Mouse (Mus musculus): Measurements from ENCODE around the gene Catsperg2. TPM values are rescaled to one million over a fixed set of nuclear protein-coding genes. Genes with fewer than 3 reads are reported as not detected.
"Not testable (repeated sequence)": the region's sequence is repeated elsewhere in the genome, so short reads cannot be mapped to it uniquely, and the experiment has no call there.

Gene Catsperg2
- not detected in 2 replicates for polyA plus RNA-seq (2015; fragmentation: Nextera tagmentation; extraction: Ambion mirVana)

DNA sequence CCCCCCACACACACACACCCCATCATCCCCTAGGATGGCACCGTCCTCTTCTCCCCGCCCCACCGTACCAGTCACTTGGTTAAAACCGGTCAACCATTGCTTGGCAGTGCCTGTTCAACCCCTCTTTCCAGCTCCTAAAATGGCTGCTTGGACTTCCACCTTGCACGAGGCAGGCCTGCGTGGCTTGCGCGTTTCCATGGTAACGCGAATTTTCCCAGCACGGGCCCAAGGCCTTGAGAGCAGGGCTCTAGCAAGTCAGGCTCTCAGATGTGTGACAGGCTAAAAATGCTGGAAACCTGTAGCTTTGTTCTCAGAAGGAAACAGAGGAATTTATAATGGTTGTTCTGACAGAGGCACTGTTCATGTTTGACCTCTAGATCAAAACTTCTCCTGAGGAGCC, at the start of gene Catsperg2:
Gene Catsperg2 (minus strand): TSS at position 173 of the 400 bp plus-strand sequence.
- ATAC-seq (replicated peaks; ENCODE audit: low FRiP score, low read depth); H3K4me3 ChIP-seq (replicated peaks; ENCODE audit: low read depth, low read length); H3K4me2 ChIP-seq (ENCODE audit: low read length): not testable (repeated sequence)

DNA sequence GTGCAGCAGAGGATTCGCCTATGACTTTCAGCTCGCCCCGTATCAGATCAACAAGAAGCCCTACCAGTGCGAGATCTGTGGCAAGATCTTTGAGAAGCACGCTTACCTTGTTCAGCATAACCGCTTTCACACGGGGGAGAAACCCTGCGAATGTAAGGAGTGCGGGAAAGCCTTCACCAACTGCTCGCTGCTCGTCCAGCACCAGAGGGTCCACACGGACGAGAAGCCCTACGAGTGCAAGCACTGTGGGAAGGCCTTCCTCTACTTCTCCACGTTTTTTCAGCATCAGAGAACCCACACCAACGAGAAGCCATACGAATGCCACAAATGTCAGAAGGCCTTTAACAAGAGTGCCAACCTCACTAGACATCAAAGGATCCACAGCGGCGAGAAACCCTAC, 49.7 kb upstream of the Catsperg2 start:
- no peak overlapping the region for H3K9ac ChIP-seq (ENCODE audit: low read depth, low read length)
- no peaks in the 10 kb centered on the region for H3K9me3 ChIP-seq (replicated peaks; ENCODE audit: low read length)
- 95% methylated on average over 19 of the region's 19 CpGs for WGBS
- TF ChIP-seq CTCF (IDR thresholded peaks at IDR 0.05; ENCODE audit: low read depth): no peak
- H3K4me2 ChIP-seq (ENCODE audit: low read length): no peak overlapping the region
- ATAC-seq (replicated peaks; ENCODE audit: low FRiP score, low read depth) (no peak), DNase-seq (ENCODE audit: low spot score) (no peak)
- no peaks in the 10 kb centered on the region for H3K27me3 ChIP-seq (ENCODE audit: insufficient read depth, low read length)
- H3K4me1 ChIP-seq (replicated peaks; ENCODE audit: insufficient read depth, low read length): no peaks in the 10 kb centered on the region
- no peak overlapping the region for H3K4me3 ChIP-seq (replicated peaks; ENCODE audit: low read depth, low read length)
- H3K27ac ChIP-seq: no peak overlapping the region
- peaks cover 54% of the 10 kb centered on the region for H3K36me3 ChIP-seq (ENCODE audit: insufficient read depth, low read length)

More for the DNA sequence above, at the start of gene Catsperg2:
- not testable (repeated sequence) for H3K4me1 ChIP-seq (replicated peaks; ENCODE audit: insufficient read depth, low read length); DNase-seq (ENCODE audit: low spot score); H3K36me3 ChIP-seq (ENCODE audit: insufficient read depth, low read length); H3K9me3 ChIP-seq (replicated peaks; ENCODE audit: low read length); H3K27ac ChIP-seq; H3K9ac ChIP-seq (ENCODE audit: low read depth, low read length); H3K27me3 ChIP-seq (ENCODE audit: insufficient read depth, low read length)
- 55% methylated on average over 11 of the region's 11 CpGs for WGBS

DNA sequence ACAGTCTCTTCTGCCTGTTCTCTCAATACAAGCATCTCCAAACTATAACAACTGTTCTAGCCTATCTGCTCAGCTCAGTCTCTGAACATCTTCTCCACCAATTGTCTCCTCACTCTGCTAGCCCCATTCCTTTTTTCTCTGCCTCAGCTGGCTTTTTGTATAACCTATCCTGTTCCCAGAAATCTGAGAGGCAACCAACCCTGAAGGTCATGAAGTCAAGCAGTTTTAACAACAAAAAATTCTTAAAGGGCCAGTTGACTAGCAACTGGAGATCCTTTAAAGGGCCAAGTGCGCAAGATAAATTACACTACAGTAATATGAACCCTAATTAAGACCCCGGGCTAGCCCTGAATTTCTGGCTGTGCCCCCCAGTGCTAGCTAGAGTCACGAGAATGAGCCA, 47.5 kb upstream of the Catsperg2 start:
- TF ChIP-seq CTCF (IDR thresholded peaks at IDR 0.05; ENCODE audit: low read depth): no peak

DNA sequence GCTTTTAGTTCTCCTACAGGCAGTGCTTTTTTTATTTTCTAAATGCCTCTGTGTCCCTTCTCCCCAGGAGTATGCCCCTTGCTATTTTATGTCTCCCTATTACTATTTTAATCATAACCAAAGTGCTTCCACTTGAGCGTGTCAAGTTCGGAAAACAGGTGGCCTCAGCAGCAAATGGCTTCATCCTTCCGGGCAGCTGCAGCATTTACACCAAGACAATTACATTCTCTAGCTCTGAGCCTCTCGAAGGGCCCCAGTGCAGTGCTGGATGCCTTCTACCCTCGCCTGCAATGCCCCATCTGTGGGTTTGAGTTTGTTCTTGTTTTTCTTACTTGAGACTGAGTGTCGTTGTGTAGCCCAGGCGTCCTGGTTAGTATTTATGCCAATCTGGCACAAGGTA, 46.7 kb upstream of the Catsperg2 start:
- H3K27ac ChIP-seq: peak overlapping the region; percentile 36; the same call in 1 of the 2 replicates
- DNase-seq (ENCODE audit: low spot score): no peak
- peaks cover 48% of the 10 kb centered on the region for H3K36me3 ChIP-seq (ENCODE audit: insufficient read depth, low read length)
- H3K4me2 ChIP-seq (ENCODE audit: low read length): no peak overlapping the region
- no peak overlapping the region for H3K9ac ChIP-seq (ENCODE audit: low read depth, low read length)
- no peaks in the 10 kb centered on the region for H3K27me3 ChIP-seq (ENCODE audit: insufficient read depth, low read length)
- no peak for ATAC-seq (replicated peaks; ENCODE audit: low FRiP score, low read depth)
- H3K9me3 ChIP-seq (replicated peaks; ENCODE audit: low read length): no peaks in the 10 kb centered on the region
- 75% methylated on average over 7 of the region's 7 CpGs for WGBS
- no peak overlapping the region for H3K4me3 ChIP-seq (replicated peaks; ENCODE audit: low read depth, low read length)
- H3K4me1 ChIP-seq (replicated peaks; ENCODE audit: insufficient read depth, low read length): peaks cover 7% of the 10 kb centered on the region
- TF ChIP-seq CTCF (IDR thresholded peaks at IDR 0.05; ENCODE audit: low read depth): no peak

More for the DNA sequence above, 47.5 kb upstream of the Catsperg2 start:
- Histone ChIP-seq H3K27me3 (ENCODE audit: insufficient read depth, low read length) (no peaks in the 10 kb centered on the region), H3K9ac (ENCODE audit: low read depth, low read length) (no peak overlapping the region), H3K4me3 (replicated peaks; ENCODE audit: low read depth, low read length) (no peak overlapping the region), H3K36me3 (ENCODE audit: insufficient read depth, low read length) (peaks cover 54% of the 10 kb centered on the region), H3K4me1 (replicated peaks; ENCODE audit: insufficient read depth, low read length) (peaks cover 3% of the 10 kb centered on the region), H3K27ac (peak overlapping the region; percentile 14; the same call in 1 of the 2 replicates), H3K4me2 (ENCODE audit: low read length) (no peak overlapping the region), H3K9me3 (replicated peaks; ENCODE audit: low read length) (no peaks in the 10 kb centered on the region)
- 56% methylated on average over 3 of the region's 3 CpGs for WGBS
- ATAC-seq (replicated peaks; ENCODE audit: low FRiP score, low read depth) (no peak), DNase-seq (ENCODE audit: low spot score) (peak; percentile 53)

DNA sequence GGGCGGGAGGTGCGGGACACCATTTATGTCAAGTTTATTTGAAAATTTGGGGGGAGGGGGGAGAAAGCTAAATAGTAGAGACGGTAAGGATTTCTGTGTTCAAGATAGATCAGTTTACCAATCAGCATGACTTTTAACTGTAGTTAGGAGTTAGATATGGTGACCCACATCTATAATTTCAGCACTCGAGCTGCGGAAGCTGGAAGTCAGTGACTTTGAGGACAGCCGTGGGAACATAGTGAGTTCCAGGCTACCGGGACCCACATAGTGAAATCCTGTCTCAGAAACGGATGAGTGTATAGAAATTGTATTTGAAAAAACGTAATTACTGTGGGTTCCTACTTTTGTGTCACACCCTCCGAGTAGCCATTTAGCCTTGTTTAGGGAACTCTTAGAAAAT, 42.1 kb upstream of the Catsperg2 start:
- no peak for DNase-seq (ENCODE audit: low spot score)
- TF ChIP-seq CTCF (IDR thresholded peaks at IDR 0.05; ENCODE audit: low read depth): no peak
- Histone ChIP-seq H3K4me1 (replicated peaks; ENCODE audit: insufficient read depth, low read length) (peaks cover 7% of the 10 kb centered on the region), H3K27ac (peak overlapping the region; percentile 73; the same call in 1 of the 2 replicates), H3K4me3 (replicated peaks; ENCODE audit: low read depth, low read length) (peak overlapping the region; percentile 68), H3K36me3 (ENCODE audit: insufficient read depth, low read length) (peaks cover 15% of the 10 kb centered on the region), H3K9me3 (replicated peaks; ENCODE audit: low read length) (no peaks in the 10 kb centered on the region), H3K9ac (ENCODE audit: low read depth, low read length) (peak overlapping the region; percentile 67), H3K27me3 (ENCODE audit: insufficient read depth, low read length) (no peaks in the 10 kb centered on the region), H3K4me2 (ENCODE audit: low read length) (peak overlapping the region; percentile 63)
- 3% methylated on average over 10 of the region's 10 CpGs for WGBS
- no peak for ATAC-seq (replicated peaks; ENCODE audit: low FRiP score, low read depth)

DNA sequence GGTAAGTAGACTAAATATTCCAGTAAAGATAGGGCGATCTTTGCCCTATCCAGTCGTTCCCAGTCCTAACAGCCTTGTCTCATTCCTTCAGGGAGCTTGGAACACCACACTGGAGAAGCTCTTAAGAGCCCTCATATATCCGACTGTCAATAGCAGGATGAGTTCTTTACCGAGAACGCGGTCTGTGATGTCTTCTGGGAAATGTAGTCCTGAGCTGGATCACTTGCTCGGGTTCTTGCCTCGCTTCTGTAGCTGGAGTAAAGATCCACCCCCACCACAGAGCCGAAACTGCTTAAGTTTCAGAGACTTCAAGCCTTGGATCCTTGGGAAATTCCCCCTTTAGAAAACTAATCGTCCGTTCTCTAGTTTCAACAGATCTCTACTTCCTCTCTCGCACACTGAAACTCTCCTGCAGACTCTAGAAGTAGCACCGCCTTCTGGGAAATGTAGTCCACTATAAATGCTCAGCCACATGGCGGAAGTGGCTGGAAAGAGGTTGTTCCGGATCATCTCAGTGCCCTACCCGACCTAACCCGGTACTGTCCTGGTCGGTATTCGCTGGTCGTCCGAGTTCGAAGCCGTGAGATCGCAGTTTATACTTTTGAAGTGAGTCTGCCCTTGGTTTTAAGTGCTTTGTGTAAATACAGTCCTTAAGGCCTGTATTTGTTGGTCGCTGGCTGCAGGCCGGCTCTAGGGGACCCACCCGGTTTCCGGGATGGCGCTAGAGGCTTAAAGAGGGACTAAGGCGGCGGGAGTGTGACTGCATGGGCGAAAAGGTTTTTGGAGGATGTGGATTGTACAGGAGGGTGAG, 41.5 kb upstream of the Catsperg2 start, which contains the start of gene Zfp84:
Gene Zfp84 (plus strand): TSS at position 463 of the 811 bp plus-strand sequence.
- under 1% methylated on average over 32 of the region's 32 CpGs for WGBS
- Histone ChIP-seq H3K36me3 (ENCODE audit: insufficient read depth, low read length) (peaks cover 8% of the 10 kb centered on the region; the same call in 1 of the 2 replicates), H3K27ac (peak within 1 kb of the TSS; percentile 73), H3K9me3 (replicated peaks; ENCODE audit: low read length) (no peaks in the 10 kb centered on the region), H3K9ac (ENCODE audit: low read depth, low read length) (peak within 1 kb of the TSS; percentile 67), H3K4me1 (replicated peaks; ENCODE audit: insufficient read depth, low read length) (peaks cover 7% of the 10 kb centered on the region), H3K4me2 (ENCODE audit: low read length) (peak within 1 kb of the TSS; percentile 63), H3K27me3 (ENCODE audit: insufficient read depth, low read length) (no peaks in the 10 kb centered on the region), H3K4me3 (replicated peaks; ENCODE audit: low read depth, low read length) (peak within 1 kb of the TSS; percentile 68)
- DNase-seq (ENCODE audit: low spot score): peak; percentile 99
- ATAC-seq (replicated peaks; ENCODE audit: low FRiP score, low read depth): peak; percentile 96
- TF ChIP-seq CTCF (IDR thresholded peaks at IDR 0.05; ENCODE audit: low read depth): no peak

Measured in kidney, postnatal 0 days (tissue).